Mouse (Mus musculus) olfactory bulb, adult 2 months (tissue): Measurements from ENCODE around the gene Serpini1. TPM values are rescaled to one million over a fixed set of nuclear protein-coding genes. Genes with fewer than 3 reads are reported as not detected.
A peak's percentile ranks its signal among the peaks of the same experiment; 100 is the strongest.

Experiments
- H3K27ac ChIP-seq: fragments of 200-500 bp; 2 replicates; pipeline ENCODE4 v1.5.1; 2012; ENCODE audit warnings: low read depth, low read length; ENCODE audit not compliant: insufficient read depth
- H3K4me1 ChIP-seq: fragments of 200-500 bp; 2 replicates; pipeline ENCODE4 v1.6.1; 2012; ENCODE audit warnings: low read length; ENCODE audit not compliant: control insufficient read depth, insufficient read depth
- H3K4me3 ChIP-seq: fragments of 200-500 bp; 2 replicates; pipeline ENCODE4 v1.5.1; 2012; ENCODE audit warnings: mild to moderate bottlenecking, low read depth, low read length, moderate library complexity; ENCODE audit not compliant: insufficient read depth
- CTCF ChIP-seq: fragments of 200-500 bp; IDR thresholded peaks from 2 replicates; pipeline ENCODE4 v1.5.1; 2012; ENCODE audit warnings: low read depth, mild to moderate bottlenecking, low read length, moderate library complexity; ENCODE audit not compliant: insufficient read depth
- POLR2A ChIP-seq: fragments of 200-500 bp; IDR thresholded peaks from 2 replicates; pipeline ENCODE4 v1.6.1; 2012; ENCODE audit warnings: mild to moderate bottlenecking, low read depth, low read length, moderate library complexity; ENCODE audit not compliant: insufficient read depth
- WGBS: fragments of 180-500 bp; shearing (Covaris S2); methylation state at CpG from one replicate; pipeline ENCODE4 v1.1.7; 2018; 5-methylcytosine and 5-hydroxymethylcytosine counted together
- polyA plus RNA-seq: library from polyadenylated mRNA; stranded (reverse); fragments of >200 nt; gene quantifications from 2 replicates; pipeline ENCODE4 v1.2.4, GENCODE M21; 2012; ENCODE audit warnings: low replicate concordance; ENCODE audit not compliant: missing spikeins, insufficient read depth, insufficient read length

Serpini1 gene
- polyA plus RNA-seq, 1 experiment = 169 TPM

DNA sequence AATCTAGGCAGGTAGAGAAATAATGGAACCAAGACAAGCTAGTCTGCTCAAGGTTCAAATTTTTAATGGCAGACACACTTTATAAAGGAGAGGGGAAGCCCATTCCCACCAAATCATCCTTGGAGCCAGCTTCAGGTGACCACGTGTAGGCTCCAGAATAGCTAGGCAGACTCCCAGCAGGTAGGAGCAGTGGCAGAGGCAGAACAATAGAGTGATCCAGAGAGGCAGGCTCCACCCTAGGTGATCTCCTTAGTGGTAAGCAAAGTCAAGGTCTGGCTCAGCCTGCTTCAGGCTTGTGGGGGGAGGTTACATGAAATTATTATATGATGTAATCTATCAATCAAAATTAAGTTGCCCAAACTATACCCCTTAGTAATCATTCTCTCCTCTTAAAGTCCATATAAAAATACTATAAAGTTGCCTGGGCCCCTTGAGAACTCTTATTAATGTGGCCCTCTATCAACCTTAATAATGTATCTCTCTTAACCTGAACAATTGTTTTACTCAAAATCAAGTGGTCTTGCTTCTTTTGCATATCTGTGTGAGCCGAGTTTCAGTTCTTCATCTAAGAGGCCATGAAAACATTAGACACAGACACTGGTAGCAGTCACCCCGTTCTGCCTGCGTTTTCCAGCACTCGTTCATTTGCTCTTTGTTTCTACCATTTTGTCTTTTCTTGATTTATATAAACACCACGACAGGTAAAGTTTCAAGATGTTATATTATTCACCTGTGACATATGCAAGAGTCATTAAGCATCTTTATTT, 98.4 kb downstream of the Serpini1 start:
- Histone ChIP-seq H3K4me3 (no peak overlapping the region), H3K27ac (no peak overlapping the region), H3K4me1 (no peaks in the 10 kb centered on the region)
- WGBS = 81% methylated on average over 6 of the region's 6 CpGs
- TF ChIP-seq CTCF (no peak), POLR2A (no peak)

DNA sequence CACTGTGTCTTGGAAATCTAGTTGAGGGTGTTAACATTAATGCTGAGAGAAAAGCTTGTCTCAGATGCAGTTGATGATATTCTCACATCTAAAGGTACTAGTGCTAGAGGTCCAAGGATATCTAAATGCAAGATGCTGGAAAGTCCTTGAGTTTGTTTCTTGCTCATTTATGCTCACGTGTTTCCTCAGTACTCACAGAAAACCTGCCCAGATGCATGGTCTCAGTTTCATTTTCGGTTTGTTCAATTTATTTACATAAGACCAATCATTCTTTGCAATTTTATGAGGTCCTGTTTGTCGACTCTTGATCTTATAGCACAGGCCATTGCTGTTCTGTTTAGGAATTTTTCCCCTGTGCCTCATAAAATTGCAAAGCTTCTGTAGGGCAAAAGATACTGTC, 109.6 kb downstream of the Serpini1 start:
- no peak for TF ChIP-seq CTCF
- TF ChIP-seq POLR2A = no peak
- WGBS = 87% methylated on average over 3 of the region's 3 CpGs
- H3K4me1 ChIP-seq = no peaks in the 10 kb centered on the region
- H3K27ac ChIP-seq = no peak overlapping the region
- H3K4me3 ChIP-seq = no peak overlapping the region

DNA sequence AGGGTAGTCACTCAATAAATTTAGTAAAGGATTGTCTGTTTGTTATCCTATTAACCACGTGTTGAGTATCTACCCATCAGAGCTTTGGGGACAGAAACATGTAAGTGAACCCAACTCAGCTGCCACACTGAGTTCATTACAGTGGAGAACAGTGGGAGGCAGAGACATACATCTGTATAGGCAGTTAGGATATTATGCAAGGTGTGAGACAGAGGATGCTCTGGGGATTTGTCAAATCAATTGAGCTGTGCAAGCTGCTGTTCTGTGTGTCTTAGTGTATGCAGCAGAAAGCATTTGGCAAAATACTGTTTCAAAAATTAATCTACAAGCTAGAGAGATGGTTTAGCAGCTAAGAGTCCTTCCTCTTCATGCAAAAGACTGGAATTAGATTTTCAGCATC, 113.1 kb downstream of the Serpini1 start:
- Histone ChIP-seq H3K4me1 (no peaks in the 10 kb centered on the region), H3K4me3 (no peak overlapping the region), H3K27ac (no peak overlapping the region)
- TF ChIP-seq POLR2A = no peak
- no peak for TF ChIP-seq CTCF
- 76% methylated on average over 1 of the region's 1 CpGs for WGBS

DNA sequence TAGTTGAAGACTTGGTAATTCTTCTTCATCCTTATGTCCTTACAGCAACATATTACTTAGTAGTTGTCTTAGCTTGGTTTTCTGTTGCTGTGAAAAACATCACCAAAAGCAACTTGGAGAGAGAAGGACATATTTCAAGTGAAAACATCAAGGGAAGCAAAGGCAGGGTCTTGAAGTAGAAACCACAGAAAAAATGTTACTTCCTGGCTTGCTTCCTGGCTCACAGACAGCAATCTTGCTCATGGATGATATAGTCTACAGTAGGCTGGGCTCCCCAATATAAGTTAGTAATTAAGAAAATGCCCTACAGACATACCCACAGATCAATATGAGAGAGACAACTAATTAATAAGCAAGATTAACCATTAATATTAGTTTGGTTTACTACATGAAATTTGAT, 125.5 kb downstream of the Serpini1 start:
- H3K4me1 ChIP-seq = no peaks in the 10 kb centered on the region
- H3K27ac ChIP-seq = no peak overlapping the region
- TF ChIP-seq POLR2A (no peak), CTCF (no peak)
- no peak overlapping the region for H3K4me3 ChIP-seq

DNA sequence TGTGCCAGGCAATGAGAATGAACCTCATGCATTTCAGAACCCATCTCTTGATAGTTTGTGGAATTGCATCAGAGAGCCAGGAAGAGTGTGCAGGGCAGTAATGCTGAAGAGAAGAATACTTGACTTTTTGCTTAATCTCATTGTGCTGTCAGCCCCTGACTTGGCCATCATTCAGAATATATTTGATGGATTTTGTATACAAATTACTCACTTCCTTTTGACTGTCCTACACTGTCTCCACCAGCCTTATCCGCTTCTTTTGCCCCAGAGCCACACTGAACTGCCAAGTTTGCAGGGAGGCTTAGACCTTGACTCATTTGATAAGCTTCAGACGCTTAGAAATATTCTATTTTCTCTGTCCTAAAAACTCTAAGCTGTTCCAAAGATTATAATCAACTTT, 129.4 kb downstream of the Serpini1 start:
- no peaks in the 10 kb centered on the region for H3K4me1 ChIP-seq
- H3K27ac ChIP-seq = peak overlapping the region; percentile 78
- WGBS = 46% methylated on average over 2 of the region's 2 CpGs
- no peak overlapping the region for H3K4me3 ChIP-seq
- TF ChIP-seq POLR2A (no peak), CTCF (no peak)

DNA sequence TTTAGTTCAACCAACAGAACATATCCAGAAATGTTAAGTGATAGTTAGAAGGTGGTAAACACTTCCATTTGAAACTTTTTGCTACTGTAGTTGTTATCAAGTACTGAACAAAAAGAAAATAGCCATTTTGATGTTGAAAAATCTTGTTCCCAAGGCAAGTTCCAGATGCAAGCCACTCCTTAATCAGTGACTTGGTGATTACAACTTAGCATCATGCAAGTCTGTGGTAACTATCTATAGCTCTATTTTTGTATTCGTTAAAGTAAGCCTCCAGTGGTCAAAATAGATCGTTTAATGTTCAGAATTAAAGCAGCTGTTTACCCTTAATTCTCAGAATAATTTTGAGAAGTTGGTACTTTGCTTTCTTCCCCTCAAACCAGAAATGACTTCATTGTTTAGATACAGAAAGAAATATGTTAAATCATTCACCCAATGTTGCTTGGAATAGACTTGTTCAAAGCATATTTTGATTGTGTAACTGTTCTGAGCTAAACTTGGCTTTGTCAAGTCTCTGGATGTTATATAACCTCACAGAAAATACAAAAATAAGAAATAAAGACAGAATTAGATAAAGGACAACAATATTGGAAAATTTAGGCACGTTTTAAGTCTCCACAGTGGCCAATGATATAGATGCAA, 130.0 kb downstream of the Serpini1 start:
- Histone ChIP-seq H3K4me1 (no peaks in the 10 kb centered on the region), H3K27ac (0 out of 2 replicates have a peak overlapping the region, but pooled peaks have one; percentile 23), H3K4me3 (no peak overlapping the region)
- TF ChIP-seq CTCF = no peak
- no peak for TF ChIP-seq POLR2A
- 33% methylated on average over 3 of the region's 3 CpGs for WGBS

DNA sequence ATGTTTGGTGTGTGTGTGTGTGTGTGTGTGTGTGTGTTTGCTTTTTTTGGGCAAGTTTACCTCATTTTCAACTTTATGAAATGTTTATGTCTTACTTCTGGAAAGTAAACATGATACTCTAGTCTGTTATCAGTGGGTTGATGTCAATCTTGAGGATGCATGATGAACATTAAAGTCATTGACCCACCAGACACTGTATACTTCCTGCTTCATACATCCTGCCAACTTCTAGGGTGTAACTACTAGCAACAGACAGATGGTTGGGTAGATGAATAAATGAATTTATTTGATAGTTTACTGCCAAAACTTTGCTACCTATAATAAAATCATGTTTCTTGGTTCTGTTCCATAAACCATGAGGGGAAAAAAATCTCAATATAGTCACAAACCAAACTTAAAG, 133.0 kb downstream of the Serpini1 start:
- Histone ChIP-seq H3K4me3 (no peak overlapping the region), H3K4me1 (no peaks in the 10 kb centered on the region), H3K27ac (no peak overlapping the region)
- TF ChIP-seq POLR2A (no peak), CTCF (no peak)

DNA sequence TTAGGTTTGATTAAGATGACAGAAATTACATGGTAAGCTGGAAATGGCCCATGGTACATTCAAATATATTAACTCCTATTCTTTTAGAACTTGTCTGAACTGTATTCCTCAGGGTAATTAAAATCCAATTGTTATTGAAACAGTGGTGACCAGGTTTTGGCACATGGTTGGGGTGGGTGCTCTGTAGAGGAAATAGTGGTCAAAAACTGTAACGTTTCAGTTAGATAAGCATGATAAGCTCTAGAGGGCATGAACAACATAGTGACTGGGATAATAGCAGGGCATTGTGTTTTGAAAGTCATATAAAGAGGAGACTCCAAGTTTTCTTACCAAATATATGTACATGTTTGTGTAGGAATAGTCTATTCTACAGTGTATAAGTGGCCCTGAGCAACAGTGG, 134.7 kb downstream of the Serpini1 start:
- 60% methylated on average over 1 of the region's 1 CpGs for WGBS
- Histone ChIP-seq H3K4me3 (no peak overlapping the region), H3K4me1 (no peaks in the 10 kb centered on the region), H3K27ac (no peak overlapping the region)
- TF ChIP-seq CTCF (no peak), POLR2A (no peak)

Other genes with a start within 250 kb of the Serpini1 start
- gene Wdr49, start 75.4 kb upstream of the Serpini1 start, polyA plus RNA-seq = not detected in 2 replicates
- gene Pdcd10, start 691 bp upstream of the Serpini1 start, polyA plus RNA-seq = not detected in 2 replicates
- gene Gm29133, start 190.7 kb downstream of the Serpini1 start, polyA plus RNA-seq = not detected in 2 replicates